Mouse (Mus musculus) gastrocnemius, adult 8-10 months (tissue): Measurements from ENCODE around the gene Ninj1. TPM values are rescaled to one million over a fixed set of nuclear protein-coding genes. Genes with fewer than 3 reads are reported as not detected.

Experiments used
- DNase-seq, 2 experiments: peaks; one replicate each; pipeline ENCODE4 v3.0.0; 2022; ENCODE audit warnings: low spot score in 2 of 2
- total RNA-seq, 4 experiments: library from RNA; stranded (reverse); gene quantifications; 2 replicates each; pipeline ENCODE4 v1.2.4; 2022

The Ninj1 gene
- total RNA-seq, 4 experiments from 2014 or later = 15.4 to 22.5 (median 19.0) TPM

DNA sequence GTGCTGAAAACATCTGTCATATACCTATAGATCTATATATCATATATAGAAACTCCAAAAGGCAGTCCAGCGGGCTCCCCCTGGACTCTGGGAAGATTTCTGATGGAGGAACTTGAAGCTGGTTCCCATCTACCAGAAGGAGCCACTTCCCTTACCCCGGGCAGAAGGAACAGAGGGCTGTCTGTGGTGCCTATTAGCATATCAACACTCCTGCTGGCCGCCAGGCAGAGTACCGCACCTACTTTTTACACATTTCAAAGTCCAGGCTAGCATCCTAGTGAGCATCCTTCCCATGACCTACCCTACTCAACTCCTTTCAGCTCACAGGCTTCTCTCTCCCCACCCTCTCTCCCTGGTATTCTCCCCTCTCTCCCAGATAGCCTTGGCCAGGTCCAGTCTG is 38.3 kb downstream of the Ninj1 start:
- no peak for DNase-seq

GRCm38 (mm10) chr13:49233792-49234572 is 46.7 kb downstream of the Ninj1 start:
- DNase-seq = no peak

GRCm38 (mm10) chr13:49234711-49235110 is 47.4 kb downstream of the Ninj1 start:
- DNase-seq = no peak

DNA sequence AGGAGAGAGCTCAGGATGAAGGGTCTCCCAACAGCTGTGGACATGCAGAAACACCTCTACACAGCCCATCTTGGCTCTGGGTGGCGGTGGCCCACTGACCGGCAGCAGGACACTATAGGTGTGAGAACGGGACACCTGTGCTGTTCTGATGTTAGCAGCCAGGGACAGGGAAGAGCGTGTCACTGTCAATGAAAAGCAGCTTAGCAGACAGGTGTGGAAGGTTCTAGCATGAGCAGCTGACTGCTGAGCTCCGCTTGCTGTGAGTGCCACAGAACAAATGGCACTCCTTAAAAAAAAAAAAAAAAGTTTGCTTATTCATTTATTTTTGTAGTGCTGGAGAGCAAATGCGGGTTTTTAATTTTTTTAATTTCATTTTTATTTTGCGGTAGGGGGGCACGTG is 50.3 kb downstream of the Ninj1 start:
- no peak for DNase-seq

GRCm38 (mm10) chr13:49238737-49239136 is 51.5 kb downstream of the Ninj1 start:
- DNase-seq = no peak

DNA sequence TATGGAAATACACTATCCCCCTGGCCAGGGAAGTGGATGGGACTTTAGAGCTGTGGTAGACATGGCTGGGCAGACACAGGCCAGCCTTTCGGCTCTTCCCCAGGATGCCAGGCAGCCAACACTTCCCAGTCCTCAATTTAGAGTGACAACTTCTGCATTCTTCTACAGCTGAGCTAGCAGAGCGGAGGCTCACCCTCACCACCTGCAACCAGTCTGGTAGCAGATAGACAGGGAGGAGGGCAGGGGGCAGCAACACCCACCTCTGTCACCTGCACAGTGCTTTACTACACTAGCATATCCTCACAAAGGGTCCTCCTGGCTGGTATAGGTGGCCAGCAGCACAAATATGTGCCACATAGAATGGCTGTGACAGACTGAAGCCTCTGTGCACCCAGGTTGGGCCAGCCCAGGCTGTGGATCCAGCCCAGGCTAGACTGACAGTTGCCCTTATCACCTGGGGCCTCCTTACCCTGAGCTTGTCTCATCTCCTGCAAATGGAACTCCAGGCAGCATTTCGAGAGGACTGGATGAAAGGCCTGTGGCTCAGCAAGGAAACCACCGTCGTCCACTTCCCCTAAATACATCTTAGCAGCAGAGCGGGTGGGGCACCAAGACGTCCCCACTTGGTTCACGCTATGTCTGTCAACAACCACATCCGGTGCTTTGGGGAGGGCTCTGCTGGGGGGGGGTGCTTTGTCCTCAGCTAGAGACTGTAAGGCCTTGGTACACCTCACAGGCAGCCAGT is 55.2 kb downstream of the Ninj1 start:
- no peak for DNase-seq

DNA sequence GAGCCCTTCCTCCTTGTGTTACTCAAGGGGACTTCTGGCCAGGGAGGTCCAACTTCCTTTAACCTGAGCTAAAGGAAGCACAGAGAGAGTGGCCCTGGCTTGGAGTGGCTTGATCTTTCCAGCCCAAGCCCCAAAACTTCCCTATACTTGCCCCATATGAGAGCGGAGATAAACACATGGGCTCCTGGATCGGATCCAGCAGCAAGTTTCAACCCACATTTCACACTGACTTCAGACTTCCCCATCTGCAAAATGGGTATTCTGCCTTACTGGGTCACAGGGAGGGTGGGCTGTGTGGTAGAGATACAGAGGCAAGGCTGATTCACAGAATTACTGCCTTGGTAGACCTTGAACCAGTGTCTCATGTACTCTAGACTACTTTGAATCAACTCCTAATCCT is 56.2 kb downstream of the Ninj1 start:
- DNase-seq = no peak

DNA sequence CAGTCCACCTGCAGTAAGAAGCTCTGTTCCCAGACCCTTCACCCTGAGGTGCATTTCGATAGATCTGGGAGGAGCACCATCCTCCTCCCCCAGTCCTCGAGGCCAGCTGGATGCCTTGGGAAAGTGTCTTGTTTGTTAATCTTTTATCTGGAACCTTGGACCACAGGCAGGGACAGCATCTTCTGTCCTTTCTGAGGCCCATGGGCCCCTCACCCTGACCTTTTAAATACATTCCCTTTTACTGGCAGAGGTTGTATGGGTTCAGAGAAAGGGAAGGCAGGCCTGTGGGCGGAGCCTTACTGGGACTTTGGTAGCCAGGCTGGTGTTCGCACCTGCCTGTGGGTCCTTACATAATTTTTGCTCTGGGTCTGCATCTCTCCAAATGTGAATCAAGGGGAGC is 58.0 kb downstream of the Ninj1 start:
- no peak for DNase-seq

Other genes starting within 250 kb of the Ninj1 start
- 100 to 1,000 TPM; 110 to 144 (median 118) TPM for gene Fam120a, start 219.5 kb upstream of the Ninj1 start, total RNA-seq
- gene Wnk2, start 39.5 kb upstream of the Ninj1 start, total RNA-seq = 10 to 100 TPM; 81.6 to 86.2 (median 81.9) TPM
- gene Card19, start 28.6 kb downstream of the Ninj1 start, total RNA-seq = 100 to 1,000 TPM; 121 to 134 (median 131) TPM
- under 1 TPM in 1 of 4 experiments, not detected in 3; 0.94 TPM for gene Susd3, start 61.2 kb downstream of the Ninj1 start, total RNA-seq
- gene Fgd3, start 132.8 kb downstream of the Ninj1 start, total RNA-seq = 1 to 10 TPM in 2 of 4 experiments, under 1 TPM in 2; 0.34 to 1.5 (median 0.98) TPM
- 10 to 100 TPM; 21.6 to 26.7 (median 24.6) TPM for gene Bicd2, start 154.1 kb downstream of the Ninj1 start, total RNA-seq
- 1 to 10 TPM; 6.1 to 7.6 (median 7.0) TPM for gene Ippk, start 233.8 kb downstream of the Ninj1 start, total RNA-seq